Mouse (Mus musculus) stomach, postnatal 0 days (tissue): ENCODE results near the gene Plscr3.

Experiments used
- CTCF ChIP-seq: IDR thresholded peaks from 2 replicates; pipeline ENCODE4 v1.5.1; 2016; ENCODE audit warnings: antibody characterized with exemption, low read depth, mild to moderate bottlenecking, moderate library complexity
- EP300 ChIP-seq: optimal IDR thresholded peaks from 2 replicates; pipeline ENCODE3; 2016; ENCODE audit warnings: antibody characterized with exemption

DNA sequence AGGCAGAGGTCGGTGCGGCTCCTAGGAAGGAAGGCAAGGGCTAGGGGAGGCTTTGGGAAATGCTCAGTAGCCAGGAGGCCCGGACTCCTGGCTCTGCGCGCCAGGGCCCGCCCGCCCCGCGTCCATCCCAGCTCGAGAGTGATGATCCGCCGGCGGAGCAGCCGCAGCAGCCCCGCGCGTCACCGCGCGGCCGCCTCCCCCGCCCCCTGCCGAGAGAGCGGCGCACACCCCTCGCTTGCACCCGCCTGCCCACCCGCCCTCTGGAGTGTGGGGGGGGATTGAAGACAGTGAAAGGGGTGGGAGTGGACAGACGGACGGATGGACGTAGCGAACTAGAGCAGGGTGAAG, 8.6 kb upstream of the Plscr3 start, which contains the start of gene Nlgn2:
- TF ChIP-seq EP300 (no peak), CTCF (peak; percentile 40; the same call in 1 of the 2 replicates)
